Mouse (Mus musculus): ENCODE data around the gene Blm.

DNA sequence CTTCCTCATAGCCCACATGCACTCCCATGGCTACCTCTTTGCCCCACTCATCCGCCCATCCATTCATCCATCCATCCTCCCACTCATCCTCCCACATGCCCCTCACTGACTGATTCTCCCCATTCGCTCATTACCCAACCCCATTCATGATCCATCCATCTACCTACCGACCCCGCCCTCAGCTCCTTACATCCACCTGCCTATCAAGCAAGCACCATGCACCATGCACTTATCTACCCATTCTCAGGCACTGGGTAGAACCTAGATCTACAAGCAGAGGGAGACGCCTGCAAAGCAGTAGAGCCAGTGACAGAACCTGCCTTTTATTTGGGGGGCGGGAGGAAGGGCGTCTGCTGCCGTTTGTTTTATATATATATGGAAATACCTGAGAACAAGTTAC is 87.6 kb downstream of the Blm start:
- no peak for TF ChIP-seq CTCF (IDR thresholded peaks at IDR 0.05; ENCODE audit: low read depth)
- TF ChIP-seq EP300 (optimal IDR thresholded peaks at IDR 0.05), result no peak

Data from stomach, postnatal 0 days (tissue).